Mouse (Mus musculus) C2C12 (cell line): ENCODE results near the gene Alpk3. TPM values are rescaled to one million over a fixed set of nuclear protein-coding genes. Genes with fewer than 3 reads are reported as not detected.

Source experiments
- H3K27me3 ChIP-seq: one replicate; pipeline ENCODE4 v1.6.1; 2011; ENCODE audit not compliant: control insufficient read depth, insufficient read depth, insufficient read length
- H3K36me3 ChIP-seq: one replicate; pipeline ENCODE4 v1.6.1; 2011; ENCODE audit not compliant: control insufficient read depth, insufficient read depth
- H3K4me3 ChIP-seq: one replicate; pipeline ENCODE4 v1.5.1; 2011; ENCODE audit warnings: mild to moderate bottlenecking, control low read depth; ENCODE audit not compliant: poor library complexity, insufficient read depth, severe bottlenecking
- H3K79me2 ChIP-seq: one replicate; pipeline ENCODE4 v1.6.1; 2011; ENCODE audit not compliant: control insufficient read depth, insufficient read depth
- H3K79me3 ChIP-seq: one replicate; pipeline ENCODE4 v1.6.1; 2011; ENCODE audit warnings: low read depth, control low read depth
- H3ac ChIP-seq: one replicate; pipeline ENCODE3; 2011; ENCODE audit warnings: low read depth; ENCODE audit not compliant: control insufficient read depth, insufficient read length
- CEBPB ChIP-seq: IDR thresholded peaks from one replicate; pipeline ENCODE4 v1.6.1; 2011; ENCODE audit warnings: low read depth, mild to moderate bottlenecking, control low read depth, moderate library complexity
- CTCF ChIP-seq: IDR thresholded peaks from one replicate; pipeline ENCODE4 v1.5.1; 2011; ENCODE audit not compliant: control insufficient read depth, insufficient read depth, insufficient read length
- FOSL1 ChIP-seq: IDR thresholded peaks from one replicate; pipeline ENCODE4 v1.8.0; 2011; ENCODE audit warnings: mild to moderate bottlenecking, low read length; ENCODE audit not compliant: poor library complexity, insufficient read depth, severe bottlenecking
- MAX ChIP-seq: IDR thresholded peaks from one replicate; pipeline ENCODE4 v1.6.1; 2011; ENCODE audit warnings: mild to moderate bottlenecking, control low read depth
- MYOD1 ChIP-seq: IDR thresholded peaks from one replicate; pipeline ENCODE4 v1.6.1; 2011; ENCODE audit warnings: low read depth; ENCODE audit not compliant: control insufficient read depth, insufficient read length
- MYOG ChIP-seq: IDR thresholded peaks from one replicate; pipeline ENCODE4 v1.6.1; 2011; ENCODE audit not compliant: control insufficient read depth, insufficient read length; ENCODE audit errors: extremely low read depth
- USF1 ChIP-seq: IDR thresholded peaks from one replicate; pipeline ENCODE4 v1.6.1; 2011; ENCODE audit warnings: low read depth, mild to moderate bottlenecking, control low read depth, moderate library complexity
- polyA plus RNA-seq: library from polyadenylated mRNA; unstranded; fragments of >200 nt; fragmentation: generic; extraction: Trizol; gene quantifications from one replicate; pipeline ENCODE4 v1.2.1, GENCODE M21; 2012; ENCODE audit warnings: missing spikeins

Gene Alpk3
- polyA plus RNA-seq, 1 experiment, result 0.14 TPM

- no peak overlapping the region for H3ac ChIP-seq
- H3K79me2 ChIP-seq, result no peaks in the 10 kb centered on the region
- no peaks in the 10 kb centered on the region for H3K36me3 ChIP-seq
- no peak for TF ChIP-seq USF1
- no peak for TF ChIP-seq MYOD1
- no peak for TF ChIP-seq FOSL1
- TF ChIP-seq MAX, result no peak
- TF ChIP-seq CTCF, result no peak
- no peak for TF ChIP-seq MYOG
- TF ChIP-seq CEBPB, result no peak
- no peaks in the 10 kb centered on the region for H3K79me3 ChIP-seq
- no peak overlapping the region for H3K4me3 ChIP-seq
- H3K27me3 ChIP-seq, result peaks cover 28% of the 10 kb centered on the region
These were observed 45.5 kb downstream of the Alpk3 start for GRCm38 (mm10) chr7:81102854-81103253.

- Histone ChIP-seq H3K36me3 (no peaks in the 10 kb centered on the region), H3K79me3 (no peaks in the 10 kb centered on the region), H3ac (no peak overlapping the region), H3K4me3 (no peak overlapping the region), H3K27me3 (peaks cover 28% of the 10 kb centered on the region), H3K79me2 (no peaks in the 10 kb centered on the region)
- TF ChIP-seq CEBPB (no peak), MYOD1 (no peak), FOSL1 (no peak), MAX (no peak), CTCF (no peak), USF1 (no peak), MYOG (no peak)
These were observed 48.1 kb downstream of the Alpk3 start for GRCm38 (mm10) chr7:81105525-81105924.

- H3K36me3 ChIP-seq, result no peaks in the 10 kb centered on the region
- H3K27me3 ChIP-seq, result peaks cover 36% of the 10 kb centered on the region
- H3K4me3 ChIP-seq, result no peak overlapping the region
- no peak overlapping the region for H3ac ChIP-seq
- no peaks in the 10 kb centered on the region for H3K79me3 ChIP-seq
- no peak for TF ChIP-seq MYOD1
- no peak for TF ChIP-seq FOSL1
- no peak for TF ChIP-seq CTCF
- TF ChIP-seq MYOG, result no peak
- no peak for TF ChIP-seq CEBPB
- no peak for TF ChIP-seq USF1
- no peak for TF ChIP-seq MAX
- H3K79me2 ChIP-seq, result no peaks in the 10 kb centered on the region
These were observed 50.8 kb downstream of the Alpk3 start for GRCm38 (mm10) chr7:81108226-81108625.

- Histone ChIP-seq H3ac (no peak overlapping the region), H3K36me3 (no peaks in the 10 kb centered on the region), H3K27me3 (peaks cover 40% of the 10 kb centered on the region), H3K79me2 (no peaks in the 10 kb centered on the region), H3K79me3 (no peaks in the 10 kb centered on the region), H3K4me3 (no peak overlapping the region)
- TF ChIP-seq CEBPB (no peak), MYOD1 (no peak), MYOG (no peak), FOSL1 (no peak), CTCF (no peak), USF1 (no peak), MAX (no peak)
These were observed 52.6 kb downstream of the Alpk3 start for GRCm38 (mm10) chr7:81109717-81110651.

- H3ac ChIP-seq, result no peak overlapping the region
- H3K4me3 ChIP-seq, result no peak overlapping the region
- no peak for TF ChIP-seq USF1
- TF ChIP-seq CTCF, result no peak
- TF ChIP-seq MYOG, result no peak
- no peak for TF ChIP-seq FOSL1
- no peak for TF ChIP-seq MAX
- no peak for TF ChIP-seq CEBPB
- TF ChIP-seq MYOD1, result no peak
- no peaks in the 10 kb centered on the region for H3K79me3 ChIP-seq
- H3K79me2 ChIP-seq, result no peaks in the 10 kb centered on the region
- no peaks in the 10 kb centered on the region for H3K36me3 ChIP-seq
- H3K27me3 ChIP-seq, result peaks cover 42% of the 10 kb centered on the region
These were observed 53.4 kb downstream of the Alpk3 start for GRCm38 (mm10) chr7:81110791-81111190.
